ENCODE assay signal across 25 mouse cellular contexts in genomic region chr4:138286411-138286810, GRCm38 (mm10).
"Had no signal": no experiment of that assay in that cellular context is flagged by ENCODE, and none has a peak within 500 bp of the region (broad histone marks: within the 10 kb centered on the region; RNA-seq: fewer than 3 reads in every experiment).

No protein-coding gene starts in this region.

- H3K9me3 ChIP-seq: heart, embryonic 13.5 days; heart, embryonic 15.5 days; hindbrain, embryonic 13.5 days; hindbrain, embryonic 15.5 days; kidney, embryonic 15.5 days; limb, embryonic 13.5 days; limb, embryonic 15.5 days had no signal

- H3K4me3 ChIP-seq: heart, adult 2 months; heart, embryonic 13.5 days; heart, embryonic 15.5 days; hindbrain, embryonic 13.5 days; hindbrain, embryonic 15.5 days; kidney, embryonic 15.5 days; limb, embryonic 13.5 days; limb, embryonic 15.5 days had no signal

- H3K9ac ChIP-seq: heart, embryonic 13.5 days; heart, embryonic 15.5 days; hindbrain, embryonic 13.5 days; hindbrain, embryonic 15.5 days; kidney, embryonic 15.5 days; limb, embryonic 13.5 days; limb, embryonic 15.5 days had no signal

- H3K4me1 ChIP-seq: heart, embryonic 13.5 days; heart, embryonic 15.5 days; hindbrain, embryonic 15.5 days; limb, embryonic 13.5 days; limb, embryonic 15.5 days had no signal

- H3K27ac ChIP-seq: heart, adult 2 months; heart, embryonic 13.5 days; heart, embryonic 15.5 days; hindbrain, embryonic 13.5 days; hindbrain, embryonic 15.5 days; hindbrain, postnatal 0 days; kidney, embryonic 15.5 days; kidney, postnatal 0 days; limb, embryonic 13.5 days; limb, embryonic 15.5 days had no signal

- H3K4me2 ChIP-seq: heart, embryonic 11.5 days; heart, embryonic 13.5 days; heart, embryonic 15.5 days; hindbrain, embryonic 13.5 days; hindbrain, embryonic 15.5 days; kidney, embryonic 15.5 days; limb, embryonic 13.5 days; limb, embryonic 15.5 days had no signal

- H3K36me3 ChIP-seq: heart, embryonic 13.5 days; heart, embryonic 15.5 days; hindbrain, embryonic 13.5 days; hindbrain, embryonic 15.5 days; kidney, embryonic 15.5 days; limb, embryonic 13.5 days; limb, embryonic 15.5 days had no signal

- DNase-seq: gastrocnemius, postnatal 14 days; gastrocnemius, postnatal 36 days; heart, adult 11 months; heart, adult 2 months; heart, postnatal 14 days; heart, postnatal 36 days; kidney, adult 11 months; kidney, adult 2 months; kidney, adult 9 months; kidney, postnatal 14 days; kidney, postnatal 36 days; layer of hippocampus, adult 9-11 months; layer of hippocampus, postnatal 36 days; left cerebral cortex, postnatal 4 days had no signal

- H3K27me3 ChIP-seq: heart, embryonic 15.5 days; hindbrain, embryonic 15.5 days; kidney, embryonic 15.5 days; limb, embryonic 15.5 days had no signal

- ATAC-seq: hindbrain, postnatal 0 days; intestine, embryonic 16.5 days had no signal
